Mouse (Mus musculus) kidney, postnatal 36 days (tissue): ENCODE results near the gene Srpk3.
"Not testable (repeated sequence)": the region's sequence is repeated elsewhere in the genome, so short reads cannot be mapped to it uniquely, and the experiment has no call there.

ENCODE experiments used
- DNase-seq, 2 experiments: peaks; one replicate each; pipeline ENCODE4 v3.0.0; 2021 to 2022; ENCODE audit warnings: mixed read lengths in 2 of 2

Srpk3 gene

GRCm38 (mm10) chrX:73774168-73774760 lies at the start of gene Srpk3:
TSS of gene Srpk3 (plus strand) at chrX:73774405.
- DNase-seq: peak in 1 of 2 experiments; percentile 12

GRCm38 (mm10) chrX:73730908-73731307 lies 43.3 kb upstream of the Srpk3 start:
- no peak for DNase-seq

DNA sequence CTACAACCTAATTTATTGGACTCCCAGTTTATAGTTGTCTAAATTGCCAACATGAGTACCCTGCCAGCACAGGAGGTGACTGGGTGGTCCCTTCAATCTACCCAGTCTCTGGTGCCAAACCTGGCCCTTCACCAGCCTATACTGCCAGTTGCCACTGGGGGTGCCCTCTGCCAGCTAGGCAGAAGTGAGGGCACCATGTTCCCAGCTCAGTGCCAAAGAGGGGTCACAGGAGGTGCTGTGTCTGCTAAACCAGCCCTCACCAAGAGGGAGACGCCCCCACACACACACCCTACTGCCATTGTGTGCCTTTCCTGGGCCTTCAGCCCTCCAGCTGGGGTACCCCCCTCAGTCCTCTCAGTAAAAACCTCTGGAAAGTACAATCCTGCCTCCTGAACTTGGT lies 36.0 kb upstream of the Srpk3 start:
- DNase-seq: peak in 1 of 2 experiments; percentile 9

GRCm38 (mm10) chrX:73739151-73739550 lies 35.1 kb upstream of the Srpk3 start:
- no peak for DNase-seq

GRCm38 (mm10) chrX:73739841-73740240 lies 34.4 kb upstream of the Srpk3 start:
- not testable (repeated sequence) for DNase-seq

DNA sequence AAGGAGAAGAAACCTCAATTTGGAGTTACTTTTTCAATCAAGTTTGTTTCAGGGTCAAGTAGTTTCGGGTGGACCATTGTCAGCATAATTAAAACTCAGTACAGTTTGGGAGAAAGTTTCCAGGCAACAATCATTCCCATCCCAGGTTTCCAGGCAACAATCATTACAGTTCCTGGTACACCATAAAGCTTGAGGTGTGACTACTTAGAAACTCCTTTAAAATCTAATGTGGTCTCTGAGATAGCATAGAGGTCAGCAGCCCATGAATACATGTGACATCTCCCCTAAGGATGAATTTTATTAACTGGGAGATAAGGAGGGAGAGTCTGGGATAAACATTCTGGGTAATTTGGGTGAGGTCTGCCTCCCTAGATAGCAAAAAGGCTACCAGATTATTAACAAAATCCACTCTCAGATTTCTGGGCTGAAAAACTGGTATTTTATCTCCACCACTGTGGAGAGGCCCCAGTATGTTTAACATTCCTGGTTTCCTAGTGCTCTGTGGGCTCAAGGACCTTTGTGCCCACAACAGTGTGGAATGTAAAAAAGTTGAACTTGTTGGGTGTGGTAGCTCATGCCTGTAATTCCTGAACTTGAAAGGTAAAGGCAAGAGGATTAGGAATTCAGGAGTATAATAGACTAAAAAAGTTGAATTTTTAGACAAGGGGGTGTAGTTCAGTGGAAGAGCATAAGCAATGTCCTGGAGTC lies 29.3 kb upstream of the Srpk3 start:
- DNase-seq: no peak

GRCm38 (mm10) chrX:73748977-73749376 lies 25.2 kb upstream of the Srpk3 start:
- no peak for DNase-seq

GRCm38 (mm10) chrX:73756334-73757140 lies 17.7 kb upstream of the Srpk3 start, which contains the start of gene Plxnb3:
TSS of gene Plxnb3 (plus strand) at chrX:73757090.
- no peak for DNase-seq

DNA sequence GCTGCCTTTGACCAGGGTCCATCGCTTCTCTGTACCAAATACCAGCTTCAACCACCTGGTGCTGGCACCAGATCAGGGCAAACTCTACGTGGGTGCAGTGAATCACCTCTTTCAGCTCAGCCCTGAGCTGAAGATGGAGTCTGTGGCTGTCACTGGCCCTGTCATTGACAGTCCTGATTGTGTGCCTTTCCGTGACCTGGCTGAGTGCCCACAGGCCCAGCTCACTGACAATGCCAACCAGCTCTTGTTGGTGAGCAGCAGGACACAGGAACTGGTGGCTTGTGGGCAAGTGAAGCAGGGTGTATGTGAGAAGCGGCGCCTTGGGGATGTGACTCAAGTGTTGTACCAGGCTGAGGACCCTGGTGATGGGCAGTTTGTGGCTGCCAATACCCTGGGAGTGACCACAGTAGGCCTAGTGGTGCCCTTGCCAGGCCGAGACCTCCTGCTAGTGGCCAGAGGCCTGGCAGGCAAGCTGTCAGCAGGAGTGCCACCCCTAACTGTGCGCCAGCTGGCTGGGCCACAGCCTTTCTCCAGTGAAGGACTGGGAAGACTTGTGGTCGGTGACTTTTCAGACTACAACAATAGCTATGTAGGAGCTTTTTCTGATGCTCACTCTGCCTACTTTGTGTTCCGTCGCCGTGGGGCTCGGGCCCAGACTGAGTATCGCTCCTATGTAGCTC lies 15.5 kb upstream of the Srpk3 start:
- peak in 1 of 2 experiments; percentile 13 for DNase-seq

DNA sequence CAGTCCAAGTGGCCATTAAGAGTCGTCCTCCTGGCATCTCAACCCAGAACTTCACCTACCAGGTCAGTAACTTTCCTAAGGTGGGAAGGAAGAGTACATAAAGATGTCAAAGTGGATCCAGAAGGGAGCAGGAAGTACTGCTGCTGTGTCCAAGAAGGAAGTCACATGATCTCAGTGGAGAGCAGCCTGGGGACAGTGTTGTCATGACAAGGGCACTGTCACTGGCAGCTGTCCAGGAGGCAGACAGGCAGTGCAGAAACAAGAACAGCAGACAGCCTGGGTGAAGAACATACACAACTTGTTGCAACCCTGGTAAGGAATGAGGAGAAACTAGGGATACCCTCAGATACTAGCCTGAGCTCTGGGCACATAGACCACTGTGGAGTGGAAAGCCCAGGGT lies 8.9 kb upstream of the Srpk3 start:
- DNase-seq: peak; percentile 76 to 77

DNA sequence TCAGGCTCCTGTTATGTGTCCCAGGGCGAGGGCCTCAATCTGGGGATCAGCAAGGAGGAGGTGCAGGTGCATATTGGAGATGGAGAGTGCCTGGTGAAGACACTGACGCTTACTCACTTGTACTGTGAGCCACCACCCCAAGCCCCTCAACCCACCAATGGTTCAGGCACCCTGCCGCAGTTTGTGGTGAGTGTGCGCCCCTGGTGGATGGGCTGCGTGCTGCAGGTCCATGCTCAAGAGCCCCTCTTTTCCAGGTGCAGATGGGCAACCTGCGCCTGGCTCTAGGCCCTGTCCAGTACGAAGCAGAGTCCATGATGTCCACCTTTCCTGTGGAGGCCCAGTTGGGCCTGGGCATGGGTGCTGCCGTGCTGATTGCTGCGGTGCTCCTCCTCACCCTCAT lies 6.9 kb upstream of the Srpk3 start:
- DNase-seq: peak in 1 of 2 experiments; percentile 53

- DNase-seq: peak in 1 of 2 experiments; percentile 21
Measured at GRCm38 (mm10) chrX:73774802-73775483, 738 bp downstream of the Srpk3 start.

DNA sequence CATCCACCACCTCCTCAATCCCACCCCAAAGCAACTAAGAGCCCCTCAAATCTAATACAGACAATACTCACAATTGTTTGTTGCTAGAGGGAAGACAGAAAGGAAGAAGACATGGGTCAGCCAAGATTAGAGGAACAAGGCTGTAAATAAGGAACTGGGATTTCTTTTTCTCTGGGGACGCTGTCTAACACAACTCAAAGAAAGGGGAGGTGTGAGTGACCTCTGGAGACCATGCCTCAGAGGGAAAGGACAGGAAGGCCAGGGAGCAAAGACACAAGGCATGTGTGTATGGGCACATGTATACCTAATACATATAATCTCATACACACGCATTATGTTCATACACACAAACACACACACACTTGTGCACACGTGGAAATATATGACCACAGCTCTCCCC lies 8.0 kb downstream of the Srpk3 start:
- no peak for DNase-seq

GRCm38 (mm10) chrX:73785666-73786065 lies 11.5 kb downstream of the Srpk3 start:
- DNase-seq: peak; percentile 5 to 76

- peak; percentile 94 to 95 for DNase-seq
Measured at GRCm38 (mm10) chrX:73786364-73787224, 12.4 kb downstream of the Srpk3 start, which contains the start of the genes Idh3g and Ssr4. TSS of gene Idh3g (minus strand) at chrX:73786897. TSS of gene Ssr4 (plus strand) at chrX:73787028.

DNA sequence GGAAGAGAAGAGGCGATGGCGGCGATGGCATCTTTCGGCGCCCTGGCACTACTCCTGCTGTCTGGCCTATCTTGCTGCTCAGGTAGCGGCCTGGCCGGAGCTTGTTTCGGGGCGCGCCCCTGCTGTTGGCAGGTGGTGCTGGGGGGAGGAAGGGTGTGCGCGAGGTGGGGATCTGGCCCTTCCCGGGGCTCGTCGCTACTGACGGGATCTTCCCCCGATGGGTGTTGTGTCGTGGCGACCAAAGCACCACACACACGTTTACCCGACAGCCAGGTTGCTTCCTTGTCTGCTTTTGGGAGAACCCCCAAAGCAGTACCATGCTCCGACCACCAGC lies 13.0 kb downstream of the Srpk3 start:
- no peak for DNase-seq

- no peak for DNase-seq
Measured at GRCm38 (mm10) chrX:73788501-73788900, 14.3 kb downstream of the Srpk3 start.

- DNase-seq: no peak
Measured at GRCm38 (mm10) chrX:73793039-73793438, 18.8 kb downstream of the Srpk3 start.

- no peak for DNase-seq
Measured at GRCm38 (mm10) chrX:73793505-73793904, 19.3 kb downstream of the Srpk3 start.

DNA sequence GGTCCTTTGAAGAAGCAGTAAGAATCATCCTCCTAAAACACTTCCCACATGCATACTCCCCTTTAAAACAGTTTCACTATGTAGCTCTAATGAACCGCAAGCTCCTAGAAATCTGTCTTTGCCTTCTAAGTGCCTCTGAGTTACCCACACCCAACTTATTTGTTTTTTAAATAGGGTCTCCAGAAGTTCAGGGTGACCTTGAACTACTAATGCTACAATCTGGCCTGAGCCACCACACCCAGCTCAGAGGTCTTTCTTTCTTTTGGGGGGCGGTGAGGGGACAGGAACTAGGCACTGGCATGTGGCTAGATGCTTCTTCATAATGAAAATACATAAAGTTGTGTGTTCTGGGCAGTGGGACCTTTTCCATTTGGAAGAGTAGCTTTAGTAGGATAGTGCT lies 23.3 kb downstream of the Srpk3 start:
- no peak for DNase-seq

DNA sequence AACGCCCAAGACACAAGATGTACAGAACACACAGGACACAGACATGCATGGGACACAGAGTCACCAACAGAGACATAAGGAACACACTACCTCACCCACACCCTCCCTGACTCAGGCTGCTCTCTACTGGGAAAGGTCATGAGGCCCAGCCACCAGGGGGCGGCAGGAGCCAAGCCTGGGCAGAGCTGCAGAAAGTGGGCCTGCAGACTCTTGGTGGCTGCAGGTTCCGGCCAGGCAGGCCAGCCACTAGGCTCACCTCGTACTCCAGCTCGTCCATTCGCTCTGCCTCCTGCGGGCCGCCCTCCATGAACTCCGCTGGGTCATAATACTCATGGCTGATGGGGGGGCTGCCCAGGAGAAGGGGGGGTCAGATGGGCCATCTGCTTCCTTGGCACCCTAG lies 24.3 kb downstream of the Srpk3 start:
- peak; percentile 70 to 90 for DNase-seq
